Mouse (Mus musculus) heart, embryonic 14.5 days (tissue): Measurements from ENCODE around the gene Fignl1. TPM values are rescaled to one million over a fixed set of nuclear protein-coding genes. Genes with fewer than 3 reads are reported as not detected.
A peak's percentile ranks its signal among the peaks of the same experiment; 100 is the strongest.

ENCODE experiments used
- ATAC-seq: fragments of 200-750 bp; cut with Nextera tagmentation; 2 replicates; pipeline ENCODE4 v1.8.0; 2017; ENCODE audit warnings: low read depth, moderate TSS enrichment; ENCODE audit not compliant: insufficient number of reproducible peaks, insufficient read depth, low FRiP score
- H3K27ac ChIP-seq, 2 experiments: fragments of 200-500 bp in 1 of 2; fragments of 300-500 bp in 1 of 2; sonication (generic) in 1 of 2; replicated peaks in 1 of 2; 2 replicates each; pipeline ENCODE4 v1.5.1; 2012 to 2014; ENCODE audit warnings: low read depth in 2 of 2, low read length in 2 of 2, control low read depth in 1 of 2, mild to moderate bottlenecking in 1 of 2, mixed read lengths in 1 of 2; ENCODE audit not compliant: control insufficient read depth in 1 of 2, insufficient read depth in 1 of 2
- H3K27me3 ChIP-seq: fragments of 300-500 bp; sonication (generic); 2 replicates; pipeline ENCODE4 v1.6.1; 2014; ENCODE audit warnings: mild to moderate bottlenecking, low read length, control low read depth; ENCODE audit not compliant: control insufficient read depth, insufficient read depth
- H3K36me3 ChIP-seq: fragments of 300-500 bp; sonication (generic); 2 replicates; pipeline ENCODE4 v1.6.1; 2014; ENCODE audit warnings: mild to moderate bottlenecking, control low read depth, low read length, mixed read lengths; ENCODE audit not compliant: control insufficient read depth, insufficient read depth
- H3K4me1 ChIP-seq, 2 experiments: fragments of 200-500 bp in 1 of 2; fragments of 300-500 bp in 1 of 2; sonication (generic) in 1 of 2; 2 replicates each; pipeline ENCODE4 v1.6.1; 2012 to 2014; ENCODE audit warnings: low read length in 2 of 2, control low read depth in 1 of 2, mixed read lengths in 1 of 2; ENCODE audit not compliant: control insufficient read depth in 2 of 2, insufficient read depth in 2 of 2
- H3K4me2 ChIP-seq: fragments of 300-500 bp; sonication (generic); 2 replicates; pipeline ENCODE4 v1.6.1; 2014; ENCODE audit warnings: mild to moderate bottlenecking, low read length
- H3K4me3 ChIP-seq, 2 experiments: fragments of 200-500 bp in 1 of 2; fragments of 300-500 bp in 1 of 2; sonication (generic) in 1 of 2; 2 replicates each; pipeline ENCODE4 v1.5.1; 2012 to 2014; ENCODE audit warnings: low read length in 2 of 2, mild to moderate bottlenecking in 2 of 2, control low read depth in 1 of 2, low read depth in 1 of 2, moderate library complexity in 1 of 2; ENCODE audit not compliant: control insufficient read depth in 1 of 2, insufficient read depth in 1 of 2
- H3K9ac ChIP-seq: fragments of 300-500 bp; sonication (generic); 2 replicates; pipeline ENCODE4 v1.6.1; 2014; ENCODE audit warnings: mild to moderate bottlenecking, low read length
- H3K9me3 ChIP-seq: fragments of 300-500 bp; sonication (generic); 2 replicates; pipeline ENCODE4 v1.6.1; 2016; ENCODE audit warnings: low read length, control low read depth; ENCODE audit not compliant: control insufficient read depth
- WGBS: fragments of 180-500 bp; shearing (Covaris S2); extraction: QIAGEN DNeasy Blood & Tissue Kit; methylation state at CpG from one replicate; pipeline ENCODE4 v1.1.7; 2014; 5-methylcytosine and 5-hydroxymethylcytosine counted together
- polyA plus RNA-seq: library from polyadenylated mRNA; unstranded; fragments of >200 nt; fragmentation: Nextera tagmentation; extraction: Ambion mirVana; gene quantifications from 2 replicates; pipeline ENCODE4 v1.2.1, GENCODE M21; 2014

Fignl1 gene
- polyA plus RNA-seq, 1 experiment from 2014 or later: 49.6 TPM

- H3K4me2 ChIP-seq: no peak overlapping the region
- 0 out of 2 replicates have a peak, but pooled peaks have one; percentile 52 for ATAC-seq
- H3K36me3 ChIP-seq: no peaks in the 10 kb centered on the region
- H3K9me3 ChIP-seq: no peaks in the 10 kb centered on the region
- peak overlapping the region; percentile 58 to 75 for H3K27ac ChIP-seq
- WGBS: 33% methylated on average over 6 of the region's 6 CpGs
- no peaks in the 10 kb centered on the region for H3K27me3 ChIP-seq
- no peak overlapping the region for H3K9ac ChIP-seq
- no peak overlapping the region for H3K4me3 ChIP-seq
- peaks cover 15 to 22% of the 10 kb centered on the region in 2 experiments for H3K4me1 ChIP-seq
Measured at GRCm38 (mm10) chr11:11850476-11851267, 41.9 kb upstream of the Fignl1 start.

GRCm38 (mm10) chr11:11849513-11850311 lies 41.0 kb upstream of the Fignl1 start:
- peak overlapping the region; percentile 58 to 75 for H3K27ac ChIP-seq
- H3K4me1 ChIP-seq: peaks cover 15 to 22% of the 10 kb centered on the region in 2 experiments
- ATAC-seq: no peak
- no peaks in the 10 kb centered on the region for H3K9me3 ChIP-seq
- H3K4me2 ChIP-seq: no peak overlapping the region
- no peak overlapping the region for H3K9ac ChIP-seq
- H3K27me3 ChIP-seq: no peaks in the 10 kb centered on the region
- 57% methylated on average over 13 of the region's 13 CpGs for WGBS
- no peak overlapping the region for H3K4me3 ChIP-seq
- H3K36me3 ChIP-seq: no peaks in the 10 kb centered on the region

- H3K9ac ChIP-seq: no peak overlapping the region
- ATAC-seq: no peak
- no peaks in the 10 kb centered on the region for H3K36me3 ChIP-seq
- H3K27ac ChIP-seq: no peak overlapping the region
- H3K9me3 ChIP-seq: no peaks in the 10 kb centered on the region
- 90% methylated on average over 4 of the region's 4 CpGs for WGBS
- H3K4me2 ChIP-seq: no peak overlapping the region
- no peak overlapping the region for H3K4me3 ChIP-seq
- H3K4me1 ChIP-seq: peaks cover 17 to 28% of the 10 kb centered on the region in 2 experiments
- H3K27me3 ChIP-seq: no peaks in the 10 kb centered on the region
Measured at GRCm38 (mm10) chr11:11848467-11848866, 39.7 kb upstream of the Fignl1 start.

GRCm38 (mm10) chr11:11845044-11845443 lies 36.3 kb upstream of the Fignl1 start:
- no peaks in the 10 kb centered on the region for H3K9me3 ChIP-seq
- no peak overlapping the region for H3K4me3 ChIP-seq
- no peaks in the 10 kb centered on the region for H3K27me3 ChIP-seq
- no peak for ATAC-seq
- H3K4me1 ChIP-seq: peaks cover 9 to 41% of the 10 kb centered on the region in 2 experiments
- peak overlapping the region; percentile 65 to 76 for H3K27ac ChIP-seq
- WGBS: 71% methylated on average over 8 of the region's 8 CpGs
- H3K9ac ChIP-seq: peak overlapping the region; percentile 21; the same call in 1 of the 2 replicates
- H3K36me3 ChIP-seq: no peaks in the 10 kb centered on the region
- H3K4me2 ChIP-seq: no peak overlapping the region

GRCm38 (mm10) chr11:11844367-11844971 lies 35.7 kb upstream of the Fignl1 start:
- H3K4me3 ChIP-seq: no peak overlapping the region
- no peaks in the 10 kb centered on the region for H3K27me3 ChIP-seq
- H3K4me1 ChIP-seq: peaks cover 12 to 43% of the 10 kb centered on the region in 2 experiments
- peak overlapping the region; percentile 65 to 76 for H3K27ac ChIP-seq
- H3K9me3 ChIP-seq: no peaks in the 10 kb centered on the region
- no peak overlapping the region for H3K4me2 ChIP-seq
- H3K36me3 ChIP-seq: no peaks in the 10 kb centered on the region
- 39% methylated on average over 13 of the region's 13 CpGs for WGBS
- ATAC-seq: peak; percentile 79
- peak overlapping the region; percentile 21; the same call in 1 of the 2 replicates for H3K9ac ChIP-seq

- H3K4me3 ChIP-seq: no peak overlapping the region
- no peak overlapping the region for H3K4me2 ChIP-seq
- H3K9ac ChIP-seq: no peak overlapping the region
- H3K4me1 ChIP-seq: peaks cover 16 to 61% of the 10 kb centered on the region in 2 experiments
- no peaks in the 10 kb centered on the region for H3K27me3 ChIP-seq
- H3K27ac ChIP-seq: peak overlapping the region in 1 of 2 experiments; percentile 67; a peak in 3 of 4 replicates
- no peaks in the 10 kb centered on the region for H3K36me3 ChIP-seq
- 11% methylated on average over 4 of the region's 4 CpGs for WGBS
- ATAC-seq: no peak
- H3K9me3 ChIP-seq: no peaks in the 10 kb centered on the region
Measured at GRCm38 (mm10) chr11:11841590-11841989, 32.8 kb upstream of the Fignl1 start.

- no peak overlapping the region for H3K4me2 ChIP-seq
- H3K27me3 ChIP-seq: no peaks in the 10 kb centered on the region
- H3K36me3 ChIP-seq: no peaks in the 10 kb centered on the region
- H3K4me3 ChIP-seq: no peak overlapping the region
- peak overlapping the region in 1 of 2 experiments; percentile 67; a peak in 2 of 4 replicates for H3K27ac ChIP-seq
- ATAC-seq: no peak
- 30% methylated on average over 2 of the region's 2 CpGs for WGBS
- no peaks in the 10 kb centered on the region for H3K9me3 ChIP-seq
- no peak overlapping the region for H3K9ac ChIP-seq
- peaks cover 21 to 70% of the 10 kb centered on the region in 2 experiments for H3K4me1 ChIP-seq
Measured at GRCm38 (mm10) chr11:11840746-11841145, 32.0 kb upstream of the Fignl1 start.
